Mouse (Mus musculus): ENCODE results near the gene Dbf4. TPM values are rescaled to one million over a fixed set of nuclear protein-coding genes. Genes with fewer than 3 reads are reported as not detected.

Dbf4 gene
- 84.8 TPM for total RNA-seq (2023)

GRCm38 (mm10) chr5:8422157-8422931 is at the start of gene Dbf4, which contains the start of gene Slc25a40:
Gene Dbf4, minus strand, starts transcription at chr5:8422716.
Gene Slc25a40, plus strand, starts transcription at chr5:8422850.

DNA sequence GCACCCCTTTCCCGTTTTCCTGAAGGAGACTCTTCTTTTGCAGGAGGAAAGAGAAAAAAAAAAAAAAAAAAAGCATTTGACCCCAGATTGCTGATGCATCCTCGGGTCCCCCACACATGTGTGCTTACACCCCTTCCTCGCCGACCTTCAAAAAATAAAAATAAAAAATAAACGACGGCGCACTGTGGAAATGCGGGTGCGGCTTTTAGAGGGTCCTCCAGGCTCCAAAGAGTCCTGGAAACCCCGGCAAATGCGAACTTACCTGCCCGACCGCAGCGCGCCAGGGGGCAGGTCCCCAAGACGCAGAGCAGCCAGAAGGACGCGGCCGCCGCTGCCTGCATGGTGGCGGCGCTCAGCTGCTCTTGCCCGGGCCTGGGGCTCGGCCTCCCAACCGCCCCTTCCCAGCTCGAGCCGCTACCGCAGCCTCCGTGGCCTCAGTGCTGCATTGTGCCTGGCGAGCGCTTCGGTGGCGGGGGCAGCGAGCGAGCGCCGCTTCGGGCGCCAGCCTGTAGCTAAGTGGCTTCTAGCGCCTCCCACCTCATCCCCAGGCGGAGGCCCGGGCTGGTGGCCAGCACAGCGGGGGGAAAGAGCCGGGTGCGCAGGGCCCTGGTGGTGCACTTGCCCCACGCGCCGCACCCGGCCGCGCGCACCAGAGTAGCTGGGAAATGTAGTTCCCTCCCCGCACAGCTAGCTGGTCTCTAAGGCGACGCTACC is 54.7 kb downstream of the Dbf4 start, which contains the start of gene Adam22:
Gene Adam22 (minus strand): TSS at position 547 of the 714 bp plus-strand sequence.

Other genes starting within 250 kb of the Dbf4 start
- 0.21 TPM for gene Adam22, start 54.6 kb downstream of the Dbf4 start, total RNA-seq (2023)
- gene Slc25a40, start 134 bp upstream of the Dbf4 start, total RNA-seq (2023): 26.5 TPM
- 14.5 TPM for gene Rundc3b, start 200.2 kb upstream of the Dbf4 start, total RNA-seq (2023)
- 13.1 TPM for gene Abcb1a, start 237.4 kb upstream of the Dbf4 start, total RNA-seq (2023)